Mouse (Mus musculus) B cell, adult 2 months (primary cell): ENCODE results near the gene Sla2.
"Not testable (repeated sequence)": the region's sequence is repeated elsewhere in the genome, so short reads cannot be mapped to it uniquely, and the experiment has no call there.

ENCODE experiments used
- DNase-seq, 2 experiments: peaks; one replicate each; pipeline ENCODE4 v3.0.0; 2022

The Sla2 gene

DNA sequence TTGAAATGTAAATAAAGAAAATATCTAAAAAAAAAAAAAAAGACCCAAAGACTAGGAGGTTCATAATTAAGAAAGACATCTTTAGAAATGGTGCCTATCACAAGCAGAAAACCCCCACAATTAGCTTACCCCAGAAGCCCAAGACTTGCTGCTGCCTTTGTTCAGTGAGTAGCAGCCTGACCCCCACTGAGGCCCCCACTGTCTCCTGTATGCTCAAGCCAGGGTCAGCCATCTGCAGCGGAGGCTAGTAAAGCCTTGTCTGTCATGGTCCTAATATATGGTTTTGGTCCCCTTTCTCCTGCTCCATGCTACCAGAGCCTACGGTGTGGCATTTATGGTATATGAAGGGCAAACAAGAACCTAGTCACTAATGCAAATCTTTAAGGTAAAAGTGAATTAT is 14.4 kb upstream of the Sla2 start:
- no peak for DNase-seq

DNA sequence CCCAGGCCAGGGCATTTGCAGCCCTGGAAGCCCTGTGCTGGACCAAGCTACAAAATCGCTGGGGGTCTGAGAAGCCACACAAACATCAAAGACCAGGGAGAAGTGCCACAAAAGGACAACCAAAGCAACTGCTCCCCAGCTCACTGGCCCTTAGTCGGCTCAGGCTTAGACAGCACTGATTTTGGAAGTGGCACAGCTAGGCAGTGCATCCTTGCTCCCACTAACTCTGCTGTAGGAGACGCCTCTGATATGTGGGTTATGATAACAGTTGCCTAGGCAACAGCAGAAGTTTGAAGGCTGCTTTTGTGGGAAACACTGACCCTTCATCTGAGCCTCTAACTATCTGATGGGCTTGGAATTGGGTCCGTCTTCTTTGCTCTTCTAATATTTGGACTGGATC is 12.2 kb upstream of the Sla2 start:
- no peak for DNase-seq

DNA sequence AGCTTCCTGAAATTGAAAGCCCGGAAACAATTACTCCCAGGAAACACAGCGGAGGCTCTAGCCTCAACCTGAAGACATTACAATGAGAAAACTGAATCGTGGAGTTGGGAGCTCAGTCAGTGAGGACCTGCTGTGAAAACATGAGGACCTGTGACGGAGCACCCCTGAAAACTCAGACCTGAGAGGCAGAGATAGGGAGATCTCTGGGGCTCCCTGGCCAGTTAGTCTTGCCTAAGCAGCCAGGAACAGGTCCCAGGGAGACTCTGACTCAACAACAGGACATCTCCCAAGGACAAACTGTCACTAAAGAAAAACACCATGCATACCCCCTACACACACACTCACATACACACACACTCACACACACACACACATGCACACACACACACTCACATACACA is 11.4 kb upstream of the Sla2 start:
- DNase-seq = no peak

GRCm38 (mm10) chr2:156897034-156897433 is 10.0 kb upstream of the Sla2 start:
- no peak for DNase-seq

DNA sequence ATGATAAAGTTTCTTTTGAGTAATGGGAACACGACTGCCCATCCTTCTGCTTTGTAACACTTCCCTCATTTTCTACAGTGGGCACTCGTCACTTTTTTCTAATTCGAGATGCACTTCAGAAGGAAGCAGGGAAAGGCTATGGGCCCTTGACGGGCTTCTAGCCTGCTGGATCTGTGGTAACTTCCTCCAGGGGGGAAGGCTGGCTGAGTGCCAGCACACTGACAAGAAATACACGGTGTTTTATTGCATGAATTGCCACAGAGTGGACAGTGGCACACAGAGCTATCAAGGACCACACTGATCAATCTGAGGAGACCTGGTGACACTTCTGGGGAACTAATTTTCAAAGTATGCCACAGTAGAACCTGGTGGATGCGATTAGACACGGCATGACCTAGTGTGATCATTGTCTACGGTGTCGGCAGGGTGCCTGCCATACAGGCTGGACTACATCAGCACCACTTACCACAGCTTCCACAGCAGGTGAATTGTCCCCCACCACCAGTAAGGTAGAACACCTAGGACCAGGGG is 9.5 kb upstream of the Sla2 start:
- DNase-seq = no peak

DNA sequence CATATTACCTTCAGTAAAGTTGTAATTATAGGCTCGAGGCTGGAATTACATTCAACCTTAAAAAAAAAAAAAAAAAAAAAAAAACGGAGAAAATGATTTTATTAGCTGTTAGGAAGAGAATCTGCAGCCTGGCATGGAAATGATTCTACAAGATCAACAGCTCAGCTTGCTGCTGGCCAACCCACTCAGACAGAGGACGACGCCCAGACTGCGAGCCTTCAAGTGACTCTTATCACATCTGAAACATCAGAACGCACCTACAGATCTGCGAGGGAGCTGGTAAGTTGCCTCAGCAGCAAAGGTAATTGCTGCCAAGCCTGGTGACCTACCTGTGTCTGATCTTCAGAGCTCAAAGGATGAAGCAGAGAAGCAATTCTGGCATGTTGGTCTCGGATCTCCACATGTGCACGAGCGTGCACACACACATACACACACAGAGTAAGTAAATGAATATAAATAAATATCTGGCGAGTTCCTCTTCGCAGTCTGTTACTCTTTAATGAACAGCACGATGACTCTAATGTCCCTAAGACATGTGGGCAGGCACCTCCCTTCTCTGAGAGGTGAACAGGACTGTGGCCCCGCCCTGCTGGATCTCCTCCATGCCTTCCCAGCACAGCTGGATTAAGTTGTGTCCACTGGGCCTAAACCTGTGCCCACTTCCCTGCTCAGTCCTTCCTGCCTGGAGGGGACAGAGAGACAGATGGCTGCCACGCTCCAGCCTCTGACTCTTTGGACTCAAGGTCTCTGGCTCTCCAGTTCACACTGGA is 7.7 kb upstream of the Sla2 start:
- DNase-seq = no peak

- no peak for DNase-seq
Measured at GRCm38 (mm10) chr2:156892821-156893220, 5.8 kb upstream of the Sla2 start.

DNA sequence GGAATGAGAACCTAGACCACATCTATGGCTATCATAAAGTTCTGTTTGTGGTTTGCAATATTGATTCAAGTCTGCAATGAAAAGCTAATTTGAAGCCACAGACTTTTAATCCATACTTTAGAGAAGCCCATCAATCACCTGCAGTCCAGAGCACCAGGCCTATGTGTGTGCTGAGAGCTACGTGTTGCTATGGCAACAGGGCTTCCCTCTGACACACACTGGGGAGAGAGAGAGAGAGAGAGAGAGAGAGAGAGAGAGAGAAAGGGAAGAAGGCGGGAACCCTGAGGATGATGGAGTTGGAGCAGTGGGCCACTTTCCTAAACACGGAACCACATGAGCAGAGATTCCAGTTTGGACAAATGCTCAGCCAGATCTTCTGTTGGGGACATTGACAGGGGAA is 5.2 kb upstream of the Sla2 start:
- DNase-seq = no peak

GRCm38 (mm10) chr2:156888490-156888889 is 1.5 kb upstream of the Sla2 start:
- DNase-seq = no peak

GRCm38 (mm10) chr2:156886084-156886631 is 834 bp downstream of the Sla2 start:
- DNase-seq = no peak

GRCm38 (mm10) chr2:156885666-156886065 is 1.3 kb downstream of the Sla2 start:
- DNase-seq = not testable (repeated sequence)

DNA sequence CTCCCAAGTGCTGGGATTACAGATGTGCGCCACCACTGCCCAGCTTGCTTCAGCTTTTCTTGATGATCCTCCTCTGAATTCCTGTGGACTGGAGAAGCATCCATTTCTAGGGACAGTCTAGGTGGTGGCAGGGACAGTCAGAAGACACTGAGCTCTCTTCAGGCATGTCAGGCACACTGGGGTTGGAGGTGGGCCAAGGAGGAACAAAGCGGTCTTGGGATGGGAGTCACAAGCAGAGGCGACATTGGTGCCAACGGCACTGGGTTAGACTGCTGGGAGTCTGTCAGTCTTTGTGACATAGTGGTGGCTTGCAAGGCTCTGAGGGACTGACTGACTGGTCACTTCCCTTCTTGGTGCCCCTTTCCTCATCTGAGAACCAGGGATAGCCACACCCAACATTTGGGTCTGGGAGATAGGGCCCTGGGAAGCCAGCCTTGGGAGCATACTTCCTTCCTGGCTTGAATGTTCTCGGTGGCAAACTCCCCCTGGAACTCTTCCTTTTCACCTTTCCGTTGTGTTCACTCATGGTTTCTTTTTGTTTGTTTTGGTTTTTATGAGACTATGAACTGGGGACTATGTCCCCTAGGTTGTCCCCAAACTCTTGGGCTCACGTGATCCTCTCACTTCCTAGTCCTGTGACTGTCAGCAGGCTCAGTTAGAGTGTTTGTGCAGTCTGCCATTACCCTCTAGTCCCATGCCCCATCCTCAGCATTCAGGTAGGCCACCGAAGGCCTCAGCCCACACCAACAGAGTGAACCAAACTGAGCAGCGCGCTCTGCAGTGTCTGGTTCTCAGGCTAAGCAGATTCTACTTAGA is 2.4 kb downstream of the Sla2 start:
- no peak for DNase-seq

GRCm38 (mm10) chr2:156882431-156883001 is 4.5 kb downstream of the Sla2 start:
- DNase-seq = no peak

- DNase-seq = no peak
Measured at GRCm38 (mm10) chr2:156879541-156879940, 7.5 kb downstream of the Sla2 start.

DNA sequence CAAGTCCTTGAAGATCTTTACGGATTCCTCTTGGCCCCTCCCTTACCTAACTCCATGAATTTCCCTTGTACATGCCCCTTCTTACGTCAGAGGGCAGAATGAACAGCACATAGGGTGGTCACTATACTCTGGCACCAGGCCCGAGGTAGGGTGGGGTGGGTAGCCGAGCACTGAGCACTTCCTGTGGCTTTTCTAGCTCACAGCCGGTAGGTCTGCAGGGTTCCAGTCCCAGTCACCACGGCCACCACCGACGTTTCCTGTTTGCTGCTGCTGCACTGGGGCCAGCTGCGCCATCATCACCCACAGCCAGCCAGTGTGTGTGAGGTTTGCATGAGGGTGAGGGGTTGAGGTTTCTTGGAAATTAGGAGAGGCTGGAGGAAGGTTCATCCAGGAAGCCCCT is 9.3 kb downstream of the Sla2 start:
- DNase-seq = peak; percentile 29 to 34

GRCm38 (mm10) chr2:156874760-156875510 is 12.1 kb downstream of the Sla2 start:
- no peak for DNase-seq

DNA sequence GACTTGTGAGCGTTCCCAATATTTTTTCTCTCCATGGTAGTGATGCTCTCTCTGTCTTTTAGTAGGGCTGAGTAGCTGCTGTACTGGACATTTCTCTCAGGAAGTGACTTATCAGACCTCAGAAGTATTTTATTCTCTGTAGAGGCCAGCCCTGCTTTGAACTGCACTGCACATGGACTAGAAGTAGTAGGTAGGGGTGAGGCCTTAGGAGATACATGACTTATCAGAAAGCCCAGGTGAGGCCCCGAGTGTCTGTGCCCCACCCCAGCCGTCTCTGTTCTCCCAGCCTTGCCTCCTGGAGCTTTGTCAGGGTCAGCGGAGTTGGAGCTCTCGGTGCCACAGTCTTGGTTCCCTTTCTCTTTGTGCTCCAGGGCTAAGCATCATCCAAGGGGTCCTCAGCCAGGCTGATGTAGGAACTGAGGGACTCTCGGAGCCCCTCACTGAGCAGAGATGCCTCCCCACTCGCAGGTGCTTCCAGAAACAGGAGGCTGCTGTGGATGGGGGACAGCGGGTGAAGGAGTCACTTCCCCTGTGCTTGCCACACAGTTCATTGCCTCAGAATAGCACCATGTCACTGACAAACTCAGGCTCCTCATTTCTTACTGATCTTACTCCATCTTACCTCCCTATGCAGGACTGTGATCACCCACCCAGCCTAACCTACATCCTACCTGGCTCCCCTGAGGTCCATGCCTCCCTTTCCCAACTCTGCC is 12.8 kb downstream of the Sla2 start:
- no peak for DNase-seq

GRCm38 (mm10) chr2:156873629-156874028 is 13.4 kb downstream of the Sla2 start:
- DNase-seq = peak; percentile 68 to 74

DNA sequence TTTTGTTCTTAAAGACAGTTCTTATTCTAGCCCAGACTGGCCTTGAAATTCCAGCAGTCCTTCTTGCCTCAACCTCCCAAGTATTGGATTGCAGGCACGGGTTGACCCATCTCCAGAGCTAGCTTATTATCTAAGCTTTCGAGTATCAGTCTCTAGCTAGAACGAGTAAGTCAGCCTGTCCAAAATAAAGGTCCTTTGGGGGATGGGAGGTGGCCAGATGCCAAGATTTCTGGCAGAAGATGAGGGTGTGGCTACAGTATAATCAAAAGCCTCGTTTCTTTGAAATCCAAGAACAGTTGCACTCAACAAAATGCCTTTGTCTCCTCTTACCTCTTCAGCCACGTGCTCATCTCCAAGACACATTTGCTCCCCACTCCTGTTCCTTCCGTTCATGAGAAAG is 16.5 kb downstream of the Sla2 start:
- no peak for DNase-seq

- no peak for DNase-seq
Measured at GRCm38 (mm10) chr2:156869554-156869953, 17.4 kb downstream of the Sla2 start.

DNA sequence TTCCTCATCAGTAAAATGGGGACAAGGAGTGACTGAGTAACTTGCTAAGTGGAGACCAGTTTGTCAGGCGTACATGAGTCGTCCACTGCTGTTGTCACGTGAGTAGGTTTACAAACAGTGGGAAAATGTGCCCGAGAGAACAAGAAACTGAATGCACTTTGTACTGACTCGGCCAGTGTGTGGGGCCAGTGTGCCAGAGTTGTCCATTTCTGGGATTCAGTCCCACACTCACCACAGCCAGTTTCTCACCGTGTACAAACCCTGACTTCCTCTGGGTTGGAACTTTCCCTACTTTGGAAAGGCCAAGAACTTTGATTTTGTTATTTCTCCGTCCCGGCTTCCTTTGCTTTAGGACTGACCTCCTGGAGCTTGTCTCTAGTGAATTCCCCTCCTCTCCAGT is 18.0 kb downstream of the Sla2 start:
- DNase-seq = no peak

- DNase-seq = no peak
Measured at GRCm38 (mm10) chr2:156864481-156864880, 22.5 kb downstream of the Sla2 start.
